Mouse (Mus musculus) stomach, embryonic 14.5 days (tissue): ENCODE measurements around the gene Mup6. TPM values are rescaled to one million over a fixed set of nuclear protein-coding genes. Genes with fewer than 3 reads are reported as not detected.
"Not testable (repeated sequence)": the region's sequence is repeated elsewhere in the genome, so short reads cannot be mapped to it uniquely, and the experiment has no call there.

Experiments used
- ATAC-seq: fragments of 200-750 bp; cut with Nextera tagmentation; 2 replicates; pipeline ENCODE4 v1.8.0; 2017; ENCODE audit warnings: low read depth, moderate TSS enrichment; ENCODE audit not compliant: insufficient number of reproducible peaks, insufficient read depth, low FRiP score
- H3K27ac ChIP-seq: fragments of 300-500 bp; sonication (generic); 2 replicates; pipeline ENCODE4 v1.5.1; 2014; ENCODE audit warnings: mild to moderate bottlenecking, low read length, moderate library complexity, mixed read lengths
- H3K27me3 ChIP-seq: fragments of 300-500 bp; sonication (generic); 2 replicates; pipeline ENCODE4 v1.6.1; 2014; ENCODE audit warnings: low read length, control low read depth, mixed read lengths; ENCODE audit not compliant: control insufficient read depth, insufficient read depth
- H3K36me3 ChIP-seq: fragments of 300-500 bp; sonication (generic); 2 replicates; pipeline ENCODE4 v1.6.1; 2014; ENCODE audit warnings: mild to moderate bottlenecking, control low read depth, low read length, moderate library complexity, mixed read lengths; ENCODE audit not compliant: control insufficient read depth, insufficient read depth
- H3K4me1 ChIP-seq: fragments of 300-500 bp; sonication (generic); 2 replicates; pipeline ENCODE4 v1.6.1; 2014; ENCODE audit warnings: low read length, control low read depth, mixed read lengths; ENCODE audit not compliant: control insufficient read depth, insufficient read depth
- H3K4me2 ChIP-seq: fragments of 300-500 bp; sonication (generic); replicated peaks from 2 replicates; pipeline ENCODE4 v1.6.1; 2014; ENCODE audit warnings: low read depth, low read length, control low read depth
- H3K4me3 ChIP-seq: fragments of 300-500 bp; sonication (generic); 2 replicates; pipeline ENCODE4 v1.5.1; 2014; ENCODE audit warnings: low read depth, low read length, control low read depth
- H3K9ac ChIP-seq: fragments of 300-500 bp; sonication (generic); replicated peaks from 2 replicates; pipeline ENCODE4 v1.6.1; 2014; ENCODE audit warnings: low read depth, mild to moderate bottlenecking, control low read depth, low read length, moderate library complexity, mixed read lengths
- H3K9me3 ChIP-seq: fragments of 300-500 bp; sonication (generic); 2 replicates; pipeline ENCODE4 v1.6.1; 2016; ENCODE audit warnings: low read depth, low read length, control low read depth; ENCODE audit not compliant: control insufficient read depth
- WGBS: fragments of 180-500 bp; shearing (Covaris S2); extraction: QIAGEN DNeasy Blood & Tissue Kit; methylation state at CpG from one replicate; pipeline ENCODE4 v1.1.7; 2014; 5-methylcytosine and 5-hydroxymethylcytosine counted together
- polyA plus RNA-seq: library from polyadenylated mRNA; unstranded; fragments of >200 nt; fragmentation: Nextera tagmentation; extraction: Ambion mirVana; gene quantifications from 2 replicates; pipeline ENCODE4 v1.2.1, GENCODE M21; 2014

The Mup6 gene
- polyA plus RNA-seq, 1 experiment from 2014 or later = not detected

DNA sequence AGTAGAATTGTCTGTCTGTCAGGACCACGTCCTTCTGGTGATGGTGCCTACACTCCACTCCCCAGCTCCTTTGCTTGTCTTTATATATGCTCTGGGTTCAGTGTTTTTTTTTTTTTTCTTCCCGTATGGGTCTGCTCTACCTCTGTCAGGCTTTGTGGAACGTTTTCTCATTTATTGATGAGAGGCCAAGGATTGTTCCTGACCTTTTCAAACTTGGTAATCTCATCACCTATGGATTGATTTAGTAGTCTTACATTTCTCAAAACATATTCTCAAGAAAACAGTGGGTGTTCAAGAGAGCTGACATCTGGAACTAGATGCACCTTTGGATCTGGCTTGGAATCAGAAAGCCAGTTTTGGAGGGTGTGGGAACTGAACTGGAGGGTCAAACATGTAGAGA lies 3.5 kb upstream of the Mup6 start, which contains the start of gene Mup4:
Gene Mup4, minus strand, starts transcription at position 101 of the 400 bp plus-strand sequence.
- no peaks in the 10 kb centered on the region for H3K9me3 ChIP-seq
- no peak for ATAC-seq
- H3K36me3 ChIP-seq = no peaks in the 10 kb centered on the region
- H3K4me1 ChIP-seq = no peaks in the 10 kb centered on the region
- no peaks in the 10 kb centered on the region for H3K27me3 ChIP-seq
- no peak within 1 kb of the TSS for H3K9ac ChIP-seq
- H3K27ac ChIP-seq = no peak within 1 kb of the TSS
- no peak within 1 kb of the TSS for H3K4me2 ChIP-seq
- WGBS = 76% methylated on average over 3 of the region's 3 CpGs
- no peak within 1 kb of the TSS for H3K4me3 ChIP-seq

DNA sequence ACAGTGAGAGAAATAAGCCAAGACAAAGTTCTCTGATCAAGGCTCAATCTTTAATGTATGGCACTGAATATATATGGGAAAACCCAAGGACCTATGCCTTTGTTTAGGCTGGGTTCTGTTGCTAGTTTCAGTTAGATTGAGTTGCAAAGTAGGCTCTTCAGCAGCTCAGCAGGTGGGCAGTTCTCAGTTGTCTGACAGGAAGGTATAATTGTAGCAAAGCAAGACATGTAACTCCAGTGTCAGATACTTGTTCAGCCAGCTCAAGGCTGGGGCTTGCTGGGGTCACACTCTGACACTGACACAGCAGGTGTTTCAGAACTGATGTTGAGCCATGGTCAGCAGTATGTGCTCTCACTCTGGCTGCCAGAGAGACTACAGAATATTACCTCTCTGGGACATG lies 33.8 kb downstream of the Mup6 start:
- H3K9ac ChIP-seq, ATAC-seq, H3K4me1 ChIP-seq, H3K27me3 ChIP-seq, H3K27ac ChIP-seq, H3K4me3 ChIP-seq, H3K9me3 ChIP-seq, H3K4me2 ChIP-seq, H3K36me3 ChIP-seq: not testable (repeated sequence)

- H3K9ac ChIP-seq, H3K9me3 ChIP-seq, ATAC-seq, H3K4me2 ChIP-seq, H3K36me3 ChIP-seq, H3K4me1 ChIP-seq, H3K27me3 ChIP-seq, H3K27ac ChIP-seq, H3K4me3 ChIP-seq: not testable (repeated sequence)
- WGBS = 86% methylated on average over 7 of the region's 7 CpGs
Measured at GRCm38 (mm10) chr4:60020141-60020540, 56.0 kb downstream of the Mup6 start.

DNA sequence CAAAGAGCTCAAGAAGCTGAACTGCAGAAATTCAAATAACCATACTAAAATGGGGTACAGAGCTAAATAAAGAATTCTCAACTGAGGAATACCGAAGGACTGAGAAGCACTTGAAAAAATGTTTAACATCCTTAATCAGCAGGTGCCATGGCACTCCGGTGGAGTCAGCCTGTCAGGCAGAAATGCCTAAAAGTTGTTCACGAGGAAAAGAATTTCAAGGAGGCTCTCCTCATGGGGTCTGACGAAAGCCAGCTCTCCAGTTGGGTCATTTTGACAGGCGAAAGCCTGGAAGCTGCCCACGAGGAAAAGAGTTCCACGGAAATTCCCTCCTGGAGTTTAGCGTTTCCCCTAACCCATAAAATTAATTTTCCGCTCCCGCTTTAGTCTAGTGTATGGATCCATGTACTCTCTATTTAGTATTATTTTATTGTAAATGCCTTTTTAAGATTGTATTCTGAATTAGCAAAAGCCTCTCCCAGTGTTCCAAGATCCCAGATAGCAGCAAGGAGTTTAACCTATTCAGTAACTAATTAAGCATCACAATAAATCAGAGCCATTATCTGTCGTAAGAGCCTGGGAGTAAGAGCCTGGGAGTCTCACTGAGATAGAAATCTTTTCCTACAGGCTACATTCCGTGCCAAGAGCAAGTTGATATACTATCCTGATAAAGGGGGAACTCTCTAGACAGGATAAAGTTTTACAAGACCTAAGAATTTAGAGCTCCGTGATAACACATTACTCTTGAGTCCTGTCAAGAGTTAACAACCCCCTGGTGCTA lies 65.4 kb downstream of the Mup6 start:
- not testable (repeated sequence) for ATAC-seq, H3K4me2 ChIP-seq, H3K9ac ChIP-seq, H3K27me3 ChIP-seq, H3K9me3 ChIP-seq, H3K27ac ChIP-seq, H3K4me1 ChIP-seq, H3K36me3 ChIP-seq, H3K4me3 ChIP-seq
- WGBS = 72% methylated on average over 13 of the region's 13 CpGs

Other genes starting within 250 kb of the Mup6 start
- gene Inip, start 162.7 kb upstream of the Mup6 start, polyA plus RNA-seq = 55.4 and 57.6 TPM in 2 replicates
- gene Snx30, start 158.5 kb upstream of the Mup6 start, polyA plus RNA-seq = 8.9 and 10.8 TPM in 2 replicates
- 0.11 and 0.12 TPM in 2 replicates for gene Slc46a2, start 49.2 kb upstream of the Mup6 start, polyA plus RNA-seq
- gene Mup4, start 3.6 kb upstream of the Mup6 start, polyA plus RNA-seq = not detected in 2 replicates
- not detected in 2 replicates for gene Mup7, start 106.2 kb downstream of the Mup6 start, polyA plus RNA-seq
- gene Mup2, start 190.0 kb downstream of the Mup6 start, polyA plus RNA-seq = not detected in 2 replicates